Mouse (Mus musculus) gastrocnemius, adult 2 months (tissue): ENCODE results near the gene Tmem52. TPM values are rescaled to one million over a fixed set of nuclear protein-coding genes. Genes with fewer than 3 reads are reported as not detected.
"Not testable (repeated sequence)": the region's sequence is repeated elsewhere in the genome, so short reads cannot be mapped to it uniquely, and the experiment has no call there.

Experiments
- DNase-seq: peaks from one replicate; pipeline ENCODE4 v3.0.0; 2022
- H3K27ac ChIP-seq: fragments of 200-600 bp; 2 replicates; pipeline ENCODE4 v1.8.1; 2022; ENCODE audit warnings: mild to moderate bottlenecking
- H3K4me3 ChIP-seq: fragments of 200-600 bp; 2 replicates; pipeline ENCODE4 v1.8.1; 2022; ENCODE audit warnings: mild to moderate bottlenecking, moderate library complexity
- CTCF ChIP-seq: fragments of 200-600 bp; IDR thresholded peaks from 2 replicates; pipeline ENCODE4 v1.8.1; 2022; ENCODE audit warnings: antibody characterized with exemption, mild to moderate bottlenecking, moderate library complexity
- intact Hi-C: fragments of 180-260 bp; cut with DNase I; formaldehyde crosslinking; loops from one replicate; pipeline ENCODE4 v1.15.1; 2025
- long read RNA-seq, 2 experiments: library from polyadenylated mRNA; stranded (forward); transcript quantifications; one replicate each; pipeline ENCODE4 v2.0.0; 2021
- total RNA-seq, 2 experiments: library from RNA; stranded (reverse); gene quantifications; 2 replicates each; pipeline ENCODE4 v1.2.3; 2021

Gene Tmem52
- total RNA-seq, result 100 to 1,000 TPM; 215 to 248 TPM
- long read RNA-seq, experiment 1, transcript Tmem52-201 (5 exons, 932 nt), result major isoform, 132 of 414 reads
- long read RNA-seq, experiment 1, transcript Tmem52-202 (4 exons, 622 nt), result minor isoform, 120 of 414 reads
- long read RNA-seq, experiment 1, transcript Tmem52-203 (4 exons, 940 nt), result minor isoform, 78 of 414 reads
- long read RNA-seq, experiment 1, transcript Tmem52-205 (5 exons, 968 nt), result minor isoform, 26 of 414 reads
- long read RNA-seq, experiment 1, partial matches to known transcripts, result 42 of 414 reads
- long read RNA-seq, experiment 1, other reads (novel, unspliced or antisense), result 16 of 414 reads
- long read RNA-seq, experiment 2, transcript Tmem52-201 (5 exons, 932 nt), result major isoform, 161 of 436 reads
- long read RNA-seq, experiment 2, transcript Tmem52-203 (4 exons, 940 nt), result minor isoform, 69 of 436 reads
- long read RNA-seq, experiment 2, transcript Tmem52-202 (4 exons, 622 nt), result minor isoform, 127 of 436 reads
- long read RNA-seq, experiment 2, transcript Tmem52-205 (5 exons, 968 nt), result minor isoform, 29 of 436 reads
- long read RNA-seq, experiment 2, partial matches to known transcripts, result 35 of 436 reads
- long read RNA-seq, experiment 2, other reads (novel, unspliced or antisense), result 15 of 436 reads

DNA sequence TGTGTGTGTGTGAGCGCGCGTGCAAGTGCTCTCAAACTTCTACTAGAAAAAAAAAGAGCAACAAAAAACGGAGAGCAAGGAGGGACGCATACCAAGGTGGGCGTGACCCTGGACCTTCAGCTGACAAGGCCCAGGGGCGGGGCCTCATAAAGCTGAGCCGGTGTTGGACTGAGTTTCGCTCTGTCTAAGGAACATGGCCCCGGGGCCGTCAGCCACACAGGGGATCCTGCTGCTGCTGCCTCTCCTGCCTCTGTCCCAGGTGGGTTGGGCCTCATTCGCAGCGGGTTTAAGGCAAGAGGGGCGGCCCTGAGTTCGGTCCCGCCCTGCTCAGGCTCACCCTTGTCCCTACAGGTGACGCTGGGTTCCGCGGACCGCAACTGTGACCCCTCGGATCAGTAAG, at the start of gene Tmem52:
Gene Tmem52 (plus strand): TSS at position 163 of the 400 bp plus-strand sequence.
- peak within 1 kb of the TSS; percentile 83 for H3K4me3 ChIP-seq
- peak within 1 kb of the TSS; percentile 98 for H3K27ac ChIP-seq
- intact Hi-C loops, result loop anchor here (5.0 kb wide), 1 partner anchor 57 kb away; no protein-coding TSS in a partner anchor
- no peak for TF ChIP-seq CTCF
- DNase-seq, result peak; percentile 92

DNA sequence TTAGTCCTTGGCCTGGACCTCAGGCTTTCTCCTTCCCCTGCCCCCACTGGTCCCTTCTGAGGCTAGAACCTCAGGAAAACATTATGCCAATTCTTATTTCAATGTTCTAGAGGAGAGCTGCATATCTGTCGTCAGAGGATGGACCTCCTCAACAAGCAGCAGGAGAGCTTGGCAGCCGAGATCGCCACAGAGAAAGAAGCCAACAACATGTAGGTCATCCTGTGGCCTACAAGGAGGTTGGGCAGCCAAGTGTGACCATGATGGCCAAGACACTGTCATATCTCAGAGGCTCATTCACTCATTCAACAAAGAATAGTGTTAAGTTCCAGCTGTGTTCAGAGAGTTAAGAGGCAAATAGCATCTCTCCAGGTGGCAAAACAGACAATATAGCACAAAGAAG, 48.8 kb upstream of the Tmem52 start:
- Histone ChIP-seq H3K27ac (no peak overlapping the region), H3K4me3 (no peak overlapping the region)
- intact Hi-C loops, result no loop called here
- DNase-seq, result peak; percentile 55
- TF ChIP-seq CTCF, result no peak

DNA sequence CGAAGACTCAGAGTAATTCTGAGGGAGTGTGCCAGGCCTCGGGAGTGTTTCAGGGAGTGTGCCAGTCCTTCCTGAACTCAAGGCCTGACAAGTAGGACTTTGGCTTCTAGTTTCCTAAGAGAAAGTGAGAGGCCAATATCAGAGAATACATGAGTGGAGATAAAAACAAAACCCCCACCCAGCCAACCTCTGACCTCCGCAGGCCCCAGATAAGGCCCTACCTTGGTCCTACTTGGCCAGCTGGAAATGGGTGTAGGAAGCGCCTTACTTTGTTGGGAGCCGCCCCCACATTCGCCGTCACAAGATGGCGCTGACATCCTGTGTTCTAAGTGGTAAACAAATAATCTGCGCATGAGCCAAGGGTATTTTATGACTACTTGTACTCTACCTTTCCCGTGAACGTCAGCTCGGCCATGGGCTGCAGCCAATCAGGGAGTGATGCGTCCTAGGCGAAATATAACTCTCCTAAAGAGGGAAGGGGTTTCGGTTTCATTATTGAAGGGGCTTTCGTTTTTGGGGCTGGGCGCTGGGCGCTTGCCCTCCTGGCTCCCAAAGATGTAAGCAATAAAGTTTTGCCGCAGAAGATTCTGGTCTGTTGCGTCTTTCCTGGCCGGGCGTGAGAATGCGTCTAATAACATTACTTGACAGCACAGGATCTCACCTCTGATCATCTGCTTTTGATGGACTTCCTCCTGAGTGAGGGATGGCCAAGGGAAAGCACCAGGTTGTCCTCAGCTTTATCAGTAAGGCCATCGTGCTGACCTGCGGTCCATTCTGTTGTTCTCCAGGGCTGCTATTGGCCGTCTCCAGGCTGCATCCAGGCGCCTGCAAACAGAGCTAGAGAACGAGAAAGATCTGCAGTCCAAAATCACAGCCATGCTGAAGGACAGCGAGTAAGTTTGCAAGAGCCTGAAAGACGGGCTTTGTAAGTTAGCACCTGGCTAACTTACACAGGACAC, 47.2 kb upstream of the Tmem52 start:
- intact Hi-C loops, DNase-seq: not testable (repeated sequence)

DNA sequence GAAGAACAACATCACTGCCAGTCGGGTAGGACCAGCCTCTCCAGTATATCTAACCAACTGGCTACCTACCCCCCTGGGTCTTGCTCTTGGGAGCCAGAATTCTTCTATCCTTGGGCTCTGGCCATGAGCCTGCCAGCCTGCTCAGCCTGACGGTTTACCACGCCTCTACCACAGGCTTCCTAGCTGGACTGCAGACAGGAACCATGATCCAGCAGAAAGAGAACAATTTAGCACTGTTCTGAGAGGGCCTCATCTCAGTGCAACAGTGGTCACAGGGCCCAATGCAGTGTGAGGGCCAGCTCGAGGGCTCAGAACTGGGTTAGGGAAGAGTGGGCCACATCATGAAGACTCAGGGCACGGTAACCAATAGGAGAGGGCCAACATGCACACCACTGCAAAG, 44.9 kb upstream of the Tmem52 start:
- intact Hi-C loops, result no loop called here
- no peak for TF ChIP-seq CTCF
- Histone ChIP-seq H3K4me3 (no peak overlapping the region), H3K27ac (no peak overlapping the region)
- DNase-seq, result no peak

More for the DNA sequence above, 47.2 kb upstream of the Tmem52 start:
- not testable (repeated sequence) for H3K4me3 ChIP-seq, H3K27ac ChIP-seq

DNA sequence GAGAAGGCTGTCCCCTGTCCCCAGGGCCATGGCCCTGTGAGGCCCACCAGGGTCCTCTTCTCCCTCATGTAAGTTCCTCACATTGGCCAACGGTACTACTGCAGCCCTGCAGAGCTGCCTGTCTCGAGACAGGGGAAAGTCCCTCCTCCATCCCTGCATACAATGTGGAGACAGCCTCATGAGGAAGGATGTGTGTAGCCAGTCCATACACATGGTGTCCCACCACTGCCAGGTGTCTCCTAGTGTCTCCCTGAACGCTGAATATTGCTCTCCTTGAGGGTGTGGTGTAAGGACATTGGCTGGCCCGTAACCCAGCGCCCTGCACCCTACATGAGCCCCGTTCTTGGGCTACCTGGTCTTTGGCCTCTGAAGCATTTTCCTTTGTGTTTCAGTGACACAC, 42.6 kb upstream of the Tmem52 start:
- Histone ChIP-seq H3K4me3 (no peak overlapping the region), H3K27ac (no peak overlapping the region)
- TF ChIP-seq CTCF, result no peak
- no peak for DNase-seq
- intact Hi-C loops, result no loop called here

DNA sequence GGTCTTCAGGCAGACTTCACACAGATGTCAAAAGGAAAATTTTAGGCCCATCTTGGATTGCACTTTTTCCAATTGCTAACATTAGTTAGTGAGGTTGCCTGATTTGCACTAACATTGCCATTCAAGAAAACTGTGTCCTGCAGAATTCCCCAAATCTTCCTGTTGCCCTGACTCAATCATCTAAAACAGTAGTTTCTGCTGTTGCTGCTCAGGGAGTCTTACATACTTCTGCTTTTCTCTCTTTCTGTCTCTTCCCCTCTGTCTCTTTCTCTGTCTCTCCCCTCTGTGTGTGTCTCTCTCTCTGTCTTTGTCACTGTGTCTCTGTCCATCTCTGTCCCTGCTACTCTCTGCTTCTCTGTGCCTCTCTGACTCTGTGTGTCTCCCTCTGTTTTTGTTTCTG, 40.5 kb upstream of the Tmem52 start:
- TF ChIP-seq CTCF, result no peak
- no peak overlapping the region for H3K4me3 ChIP-seq
- no peak overlapping the region for H3K27ac ChIP-seq
- DNase-seq, result no peak
- intact Hi-C loops, result no loop called here

DNA sequence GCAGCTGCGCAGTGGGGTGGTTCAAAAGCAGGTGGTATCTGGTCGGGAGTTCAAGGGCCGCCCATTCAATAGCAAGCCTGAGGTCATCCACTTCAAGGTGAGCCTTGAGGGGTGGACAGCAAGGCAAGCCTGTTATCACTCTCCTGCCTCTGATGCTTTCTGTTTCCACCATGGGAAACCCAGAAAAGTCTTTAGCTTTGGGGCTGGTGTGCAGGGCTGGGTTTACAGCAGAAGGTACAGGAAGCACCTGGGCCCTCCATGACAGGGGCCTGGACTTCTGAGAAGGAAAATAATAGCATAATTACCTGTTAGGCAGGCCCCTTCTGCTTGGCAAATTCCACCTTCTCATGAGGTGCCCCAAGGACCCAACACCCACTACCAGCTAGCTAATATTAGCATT, 39.7 kb upstream of the Tmem52 start:
- peak; percentile 3 for DNase-seq
- intact Hi-C loops, result no loop called here
- TF ChIP-seq CTCF, result no peak
- Histone ChIP-seq H3K27ac (no peak overlapping the region), H3K4me3 (no peak overlapping the region)

DNA sequence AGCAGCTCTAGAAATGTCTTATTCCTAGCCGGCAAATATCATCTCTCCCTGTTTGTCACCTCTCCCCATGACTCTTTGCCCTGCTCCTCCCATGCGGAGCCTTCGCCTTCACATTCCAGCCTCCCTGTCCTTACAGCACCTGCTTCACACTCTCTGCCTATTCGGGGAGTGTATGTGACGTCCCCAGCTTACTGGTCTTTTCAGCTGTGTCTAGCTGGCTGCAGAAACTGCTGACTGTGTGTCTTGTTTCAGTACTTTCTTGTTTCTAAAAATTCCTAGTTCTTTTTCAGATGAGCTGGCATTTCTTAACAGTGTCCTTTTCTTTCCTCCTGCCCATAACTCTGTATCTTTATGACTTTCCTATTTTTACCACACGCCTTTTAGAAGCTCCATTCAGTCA, 36.6 kb upstream of the Tmem52 start:
- Histone ChIP-seq H3K27ac (no peak overlapping the region), H3K4me3 (no peak overlapping the region)
- TF ChIP-seq CTCF, result no peak
- intact Hi-C loops, result no loop called here
- peak; percentile 35 for DNase-seq

DNA sequence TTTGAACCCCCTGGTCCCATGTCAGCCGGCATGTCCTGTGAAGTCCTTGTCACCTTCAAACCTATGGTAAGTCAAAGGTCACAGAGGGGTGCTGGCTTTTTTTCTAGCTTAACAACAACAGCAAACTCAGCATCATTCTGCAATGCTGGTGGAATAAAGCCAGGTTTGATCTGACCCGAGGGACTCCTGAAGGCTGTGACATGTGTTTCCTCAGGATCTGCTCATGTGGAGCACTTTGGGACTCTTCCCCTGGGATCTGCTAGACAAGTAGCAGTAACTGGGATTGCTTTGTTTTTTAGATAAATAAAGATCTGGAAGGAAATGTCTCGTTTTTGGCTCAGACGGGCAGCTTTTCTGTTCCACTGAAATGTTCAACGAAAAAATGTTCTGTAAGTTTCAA, 34.9 kb upstream of the Tmem52 start:
- intact Hi-C loops, result no loop called here
- no peak for DNase-seq
- no peak for TF ChIP-seq CTCF
- Histone ChIP-seq H3K27ac (no peak overlapping the region), H3K4me3 (no peak overlapping the region)

DNA sequence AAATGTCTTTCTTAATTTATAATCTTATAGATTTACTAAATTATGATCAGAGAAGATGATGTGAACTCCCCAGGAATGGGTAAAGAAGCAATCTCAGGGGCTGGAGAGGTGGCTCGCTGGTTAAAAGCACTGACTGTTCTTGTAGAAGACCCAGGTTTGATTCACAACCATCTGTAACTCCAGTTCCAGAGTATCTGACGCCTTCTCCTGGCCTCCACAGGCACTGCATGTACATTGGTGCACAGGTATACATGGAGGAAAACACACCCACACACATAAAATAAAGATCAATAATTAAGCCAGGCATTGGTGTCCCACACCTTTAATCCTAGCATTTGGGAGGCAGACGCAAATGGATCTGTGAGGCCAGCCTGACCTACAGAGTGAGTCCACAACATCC, 26.1 kb upstream of the Tmem52 start:
- H3K4me3 ChIP-seq, result no peak overlapping the region
- TF ChIP-seq CTCF, result no peak
- intact Hi-C loops, result no loop called here
- H3K27ac ChIP-seq, result no peak overlapping the region
- DNase-seq, result no peak

DNA sequence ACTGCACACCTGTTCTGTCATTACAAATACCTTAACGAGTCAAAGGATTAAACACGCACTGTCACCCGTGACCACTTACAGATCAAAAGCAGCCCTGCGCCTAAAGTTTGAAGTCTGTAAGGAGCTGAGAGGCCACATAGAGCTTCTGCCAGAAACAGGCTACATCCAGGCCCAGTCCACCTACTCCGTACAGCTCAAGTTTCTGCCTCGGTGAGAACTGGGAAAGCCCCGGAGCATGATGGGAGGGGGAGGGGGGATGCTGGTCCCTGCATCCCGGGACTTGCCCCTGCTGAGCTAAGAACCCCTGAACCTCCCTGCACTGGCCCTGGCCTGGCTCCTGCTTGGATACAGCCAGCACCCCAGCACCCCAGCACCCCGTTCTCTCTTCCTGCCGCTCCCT, 17.3 kb upstream of the Tmem52 start:
- no peak for TF ChIP-seq CTCF
- peak overlapping the region; percentile 40 for H3K4me3 ChIP-seq
- peak overlapping the region; percentile 70 for H3K27ac ChIP-seq
- intact Hi-C loops, result no loop called here
- peak; percentile 57 for DNase-seq

DNA sequence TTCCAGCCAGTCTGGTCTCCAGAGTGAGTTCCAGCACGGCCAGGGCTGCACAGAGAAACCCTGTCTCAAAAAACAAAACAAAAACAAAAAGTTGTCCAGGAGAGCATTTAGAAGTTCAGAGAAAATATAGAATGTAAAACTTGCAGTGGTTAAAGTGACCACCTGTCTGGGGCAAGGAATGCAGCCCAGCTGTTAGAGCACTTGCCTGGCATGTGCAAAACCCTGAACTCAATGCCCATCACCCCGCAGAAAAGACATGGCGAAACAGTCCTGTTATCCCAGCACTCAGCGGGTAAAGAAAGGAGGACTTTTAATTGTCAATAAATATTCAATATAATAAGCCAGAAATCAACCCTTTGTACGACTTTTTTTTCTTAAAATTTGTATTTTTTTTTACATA, 10.3 kb upstream of the Tmem52 start:
- no peak for TF ChIP-seq CTCF
- DNase-seq, result no peak
- intact Hi-C loops, result no loop called here
- Histone ChIP-seq H3K27ac (no peak overlapping the region), H3K4me3 (no peak overlapping the region)

DNA sequence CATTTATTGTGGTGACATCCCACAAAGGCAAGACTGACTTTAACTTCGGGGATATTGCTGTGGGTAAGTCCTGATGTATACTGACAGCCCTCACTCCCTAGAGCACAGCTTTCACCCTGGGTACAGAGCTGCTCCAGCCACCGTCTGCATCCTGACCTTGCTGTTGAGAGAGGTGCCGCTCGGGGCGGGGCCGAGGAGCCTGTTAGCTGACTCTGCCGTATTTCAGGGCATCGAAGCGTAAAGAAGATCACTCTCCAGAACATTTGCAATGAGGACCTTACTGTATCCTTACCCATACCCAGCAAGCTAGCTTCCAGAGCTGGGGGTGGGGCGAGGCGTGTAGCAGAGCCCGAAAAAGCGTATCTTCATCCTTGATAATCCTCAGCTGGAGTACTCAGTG, 5.9 kb upstream of the Tmem52 start:
- Histone ChIP-seq H3K27ac (no peak overlapping the region), H3K4me3 (no peak overlapping the region)
- DNase-seq, result no peak
- no peak for TF ChIP-seq CTCF
- intact Hi-C loops, result no loop called here
